Mouse (Mus musculus) hindbrain, embryonic 15.5 days (tissue): ENCODE measurements around the gene Ccdc88c. TPM values are rescaled to one million over a fixed set of nuclear protein-coding genes. Genes with fewer than 3 reads are reported as not detected.

Experiments
- ATAC-seq: fragments of 200-750 bp; cut with Nextera tagmentation; 2 replicates; pipeline ENCODE4 v1.8.0; 2017; ENCODE audit warnings: low read depth, moderate number of reproducible peaks, moderate TSS enrichment; ENCODE audit not compliant: low FRiP score
- H3K27ac ChIP-seq: fragments of 300-500 bp; sonication (generic); replicated peaks from 2 replicates; pipeline ENCODE4 v1.5.1; 2015; ENCODE audit warnings: mild to moderate bottlenecking, inconsistent platforms
- H3K27me3 ChIP-seq: fragments of 300-500 bp; sonication (generic); 2 replicates; pipeline ENCODE4 v1.6.1; 2015; ENCODE audit warnings: control low read depth, inconsistent platforms
- H3K36me3 ChIP-seq: fragments of 300-500 bp; sonication (generic); 2 replicates; pipeline ENCODE4 v1.6.1; 2015; ENCODE audit warnings: control low read depth, inconsistent platforms
- H3K4me1 ChIP-seq: fragments of 300-500 bp; sonication (generic); replicated peaks from 2 replicates; pipeline ENCODE4 v1.6.1; 2015; ENCODE audit warnings: control low read depth, inconsistent platforms
- H3K4me2 ChIP-seq: fragments of 300-500 bp; sonication (generic); 2 replicates; pipeline ENCODE4 v1.6.1; 2015; ENCODE audit warnings: moderate library complexity, mild to moderate bottlenecking, inconsistent platforms
- H3K4me3 ChIP-seq: fragments of 300-500 bp; sonication (generic); 2 replicates; pipeline ENCODE4 v1.5.1; 2015; ENCODE audit warnings: mild to moderate bottlenecking, inconsistent platforms
- H3K9ac ChIP-seq: fragments of 300-500 bp; sonication (generic); 2 replicates; pipeline ENCODE4 v1.6.1; 2015; ENCODE audit warnings: inconsistent platforms
- H3K9me3 ChIP-seq: fragments of 300-500 bp; sonication (generic); 2 replicates; pipeline ENCODE4 v1.6.1; 2016; ENCODE audit warnings: control low read depth, inconsistent platforms
- WGBS: fragments of 180-500 bp; shearing (Covaris S2); methylation state at CpG from one replicate; pipeline ENCODE4 v1.1.7; 2015; 5-methylcytosine and 5-hydroxymethylcytosine counted together
- polyA plus RNA-seq: library from polyadenylated mRNA; unstranded; fragments of >200 nt; fragmentation: Nextera tagmentation; extraction: Ambion mirVana; gene quantifications from 2 replicates; pipeline ENCODE4 v1.2.1, GENCODE M21; 2015

Ccdc88c gene
- polyA plus RNA-seq, 1 experiment from 2014 or later = 11.8 TPM

DNA sequence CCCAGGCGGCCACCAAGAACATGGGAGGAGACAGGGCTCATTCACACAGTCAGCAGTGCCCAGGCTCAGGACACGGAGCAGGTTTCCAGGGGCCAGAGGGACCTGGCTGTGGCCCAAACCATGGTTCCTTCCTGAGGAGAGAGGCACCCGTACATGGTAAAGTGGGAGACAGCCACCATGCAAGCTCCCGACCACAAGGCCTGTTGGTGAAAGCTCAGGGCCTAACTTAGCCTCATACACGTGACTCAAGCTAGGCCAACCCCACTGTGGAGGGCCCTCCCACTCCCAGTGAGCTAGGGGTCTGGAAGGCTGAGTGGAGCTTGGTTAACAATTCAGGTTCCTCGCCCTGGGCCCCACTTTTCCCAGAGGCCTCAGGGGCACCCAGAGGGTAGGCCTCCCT, 150.9 kb downstream of the Ccdc88c start:
- Histone ChIP-seq H3K27ac (no peak overlapping the region), H3K27me3 (no peaks in the 10 kb centered on the region), H3K36me3 (no peaks in the 10 kb centered on the region), H3K9me3 (no peaks in the 10 kb centered on the region), H3K4me2 (no peak overlapping the region), H3K9ac (no peak overlapping the region), H3K4me1 (no peaks in the 10 kb centered on the region), H3K4me3 (no peak overlapping the region)
- 0 out of 2 replicates have a peak, but pooled peaks have one; percentile 11 for ATAC-seq
- 83% methylated on average over 6 of the region's 6 CpGs for WGBS

GRCm38 (mm10) chr12:100875960-100876359, 152.9 kb downstream of the Ccdc88c start:
- H3K4me1 ChIP-seq = no peaks in the 10 kb centered on the region
- ATAC-seq = no peak

GRCm38 (mm10) chr12:100875553-100875952, 153.3 kb downstream of the Ccdc88c start:
- H3K9ac ChIP-seq = no peak overlapping the region
- no peak for ATAC-seq
- no peak overlapping the region for H3K27ac ChIP-seq
- no peak overlapping the region for H3K4me3 ChIP-seq
- no peaks in the 10 kb centered on the region for H3K27me3 ChIP-seq
- H3K4me1 ChIP-seq = no peaks in the 10 kb centered on the region
- no peaks in the 10 kb centered on the region for H3K9me3 ChIP-seq
- H3K4me2 ChIP-seq = no peak overlapping the region
- no peaks in the 10 kb centered on the region for H3K36me3 ChIP-seq
- whole genome bisulfite sequencing = 72% methylated on average over 3 of the region's 3 CpGs

More at GRCm38 (mm10) chr12:100875960-100876359, 152.9 kb downstream of the Ccdc88c start:
- WGBS = 75% methylated on average over 6 of the region's 6 CpGs
- no peaks in the 10 kb centered on the region for H3K9me3 ChIP-seq
- H3K4me2 ChIP-seq = no peak overlapping the region
- no peak overlapping the region for H3K27ac ChIP-seq
- H3K4me3 ChIP-seq = no peak overlapping the region
- H3K36me3 ChIP-seq = no peaks in the 10 kb centered on the region
- no peaks in the 10 kb centered on the region for H3K27me3 ChIP-seq
- H3K9ac ChIP-seq = no peak overlapping the region

DNA sequence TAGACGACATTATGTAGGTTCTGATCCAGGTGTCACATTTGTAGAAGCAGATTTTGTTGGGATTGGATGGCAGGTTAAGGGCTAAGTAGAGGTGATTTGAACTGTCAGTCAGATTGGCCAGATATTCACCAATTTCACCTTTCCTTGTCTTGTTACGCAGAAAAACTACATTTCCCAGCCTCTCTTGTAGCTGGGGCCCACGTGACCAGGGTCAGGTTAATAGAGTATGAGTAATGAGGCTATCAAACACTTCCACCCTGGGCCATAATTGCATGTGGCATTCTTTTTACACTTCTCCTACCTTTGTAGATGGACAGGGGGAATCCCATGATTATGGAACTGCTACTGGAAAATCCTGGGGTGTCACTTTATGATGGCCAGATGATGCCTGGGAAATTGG, 155.2 kb downstream of the Ccdc88c start:
- no peak overlapping the region for H3K4me2 ChIP-seq
- H3K9me3 ChIP-seq = no peaks in the 10 kb centered on the region
- ATAC-seq = no peak
- no peaks in the 10 kb centered on the region for H3K36me3 ChIP-seq
- H3K27me3 ChIP-seq = no peaks in the 10 kb centered on the region
- H3K4me1 ChIP-seq = no peaks in the 10 kb centered on the region
- H3K9ac ChIP-seq = no peak overlapping the region
- WGBS = 78% methylated on average over 3 of the region's 3 CpGs
- no peak overlapping the region for H3K4me3 ChIP-seq
- no peak overlapping the region for H3K27ac ChIP-seq

GRCm38 (mm10) chr12:100871841-100872240, 157.0 kb downstream of the Ccdc88c start:
- H3K9ac ChIP-seq = no peak overlapping the region
- H3K4me1 ChIP-seq = no peaks in the 10 kb centered on the region
- H3K36me3 ChIP-seq = no peaks in the 10 kb centered on the region
- no peak overlapping the region for H3K27ac ChIP-seq
- no peaks in the 10 kb centered on the region for H3K27me3 ChIP-seq
- no peak overlapping the region for H3K4me3 ChIP-seq
- H3K4me2 ChIP-seq = no peak overlapping the region
- 81% methylated on average over 2 of the region's 2 CpGs for WGBS
- no peak for ATAC-seq
- no peaks in the 10 kb centered on the region for H3K9me3 ChIP-seq

GRCm38 (mm10) chr12:100871234-100871633, 157.6 kb downstream of the Ccdc88c start:
- H3K4me3 ChIP-seq = no peak overlapping the region
- H3K27me3 ChIP-seq = no peaks in the 10 kb centered on the region
- no peaks in the 10 kb centered on the region for H3K36me3 ChIP-seq
- no peak overlapping the region for H3K27ac ChIP-seq
- no peak for ATAC-seq
- H3K9ac ChIP-seq = no peak overlapping the region
- H3K4me1 ChIP-seq = no peaks in the 10 kb centered on the region
- 93% methylated on average over 6 of the region's 6 CpGs for WGBS
- no peak overlapping the region for H3K4me2 ChIP-seq
- no peaks in the 10 kb centered on the region for H3K9me3 ChIP-seq

- 63% methylated on average over 4 of the region's 4 CpGs for WGBS
- Histone ChIP-seq H3K4me1 (0 out of 2 replicates have a peak, but pooled peaks cover 8% of the 10 kb centered on the region), H3K4me3 (no peak overlapping the region), H3K9ac (no peak overlapping the region), H3K9me3 (no peaks in the 10 kb centered on the region), H3K27me3 (no peaks in the 10 kb centered on the region), H3K4me2 (no peak overlapping the region), H3K27ac (no peak overlapping the region), H3K36me3 (no peaks in the 10 kb centered on the region)
- no peak for ATAC-seq
Measured at GRCm38 (mm10) chr12:100868049-100868622, 160.7 kb downstream of the Ccdc88c start.

GRCm38 (mm10) chr12:100867097-100867496, 161.8 kb downstream of the Ccdc88c start:
- no peak for ATAC-seq
- WGBS = 89% methylated on average over 8 of the region's 8 CpGs

DNA sequence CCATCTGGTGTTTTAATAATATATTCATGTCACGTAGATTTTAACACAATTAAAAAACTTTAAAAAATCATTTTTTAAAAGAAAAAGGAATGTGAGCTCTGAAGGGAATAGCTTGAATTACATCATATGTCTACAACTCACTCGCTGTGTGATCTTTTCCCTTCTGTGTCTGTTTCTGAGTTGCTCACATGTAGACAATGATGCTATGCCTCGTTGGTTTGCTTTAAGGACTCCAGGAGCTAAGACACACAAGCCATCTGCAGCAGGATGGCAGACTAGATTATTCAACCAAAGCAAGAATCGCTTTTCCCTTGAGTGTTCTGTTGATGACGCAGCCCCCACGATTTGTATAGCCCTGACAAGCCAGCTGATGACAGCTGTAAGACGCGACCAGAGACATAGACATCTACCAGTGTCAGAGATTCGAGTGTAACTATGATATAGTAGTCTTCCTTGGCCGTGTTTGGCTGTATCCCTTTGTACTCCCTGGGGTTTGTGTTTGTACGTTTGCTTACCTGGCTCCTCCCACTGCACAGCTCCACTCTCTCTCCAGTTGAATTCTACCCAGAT, 163.3 kb downstream of the Ccdc88c start:
- H3K27ac ChIP-seq = no peak overlapping the region
- no peak overlapping the region for H3K4me2 ChIP-seq
- H3K9ac ChIP-seq = no peak overlapping the region
- WGBS = 55% methylated on average over 11 of the region's 11 CpGs
- H3K4me1 ChIP-seq = 0 out of 2 replicates have a peak, but pooled peaks cover 8% of the 10 kb centered on the region
- no peaks in the 10 kb centered on the region for H3K27me3 ChIP-seq
- H3K36me3 ChIP-seq = no peaks in the 10 kb centered on the region
- H3K4me3 ChIP-seq = no peak overlapping the region
- no peak for ATAC-seq
- H3K9me3 ChIP-seq = no peaks in the 10 kb centered on the region

More at GRCm38 (mm10) chr12:100867097-100867496, 161.8 kb downstream of the Ccdc88c start:
- H3K4me3 ChIP-seq = no peak overlapping the region
- no peaks in the 10 kb centered on the region for H3K9me3 ChIP-seq
- no peak overlapping the region for H3K9ac ChIP-seq
- no peak overlapping the region for H3K27ac ChIP-seq
- no peak overlapping the region for H3K4me2 ChIP-seq
- no peaks in the 10 kb centered on the region for H3K27me3 ChIP-seq
- 0 out of 2 replicates have a peak, but pooled peaks cover 8% of the 10 kb centered on the region for H3K4me1 ChIP-seq
- no peaks in the 10 kb centered on the region for H3K36me3 ChIP-seq

DNA sequence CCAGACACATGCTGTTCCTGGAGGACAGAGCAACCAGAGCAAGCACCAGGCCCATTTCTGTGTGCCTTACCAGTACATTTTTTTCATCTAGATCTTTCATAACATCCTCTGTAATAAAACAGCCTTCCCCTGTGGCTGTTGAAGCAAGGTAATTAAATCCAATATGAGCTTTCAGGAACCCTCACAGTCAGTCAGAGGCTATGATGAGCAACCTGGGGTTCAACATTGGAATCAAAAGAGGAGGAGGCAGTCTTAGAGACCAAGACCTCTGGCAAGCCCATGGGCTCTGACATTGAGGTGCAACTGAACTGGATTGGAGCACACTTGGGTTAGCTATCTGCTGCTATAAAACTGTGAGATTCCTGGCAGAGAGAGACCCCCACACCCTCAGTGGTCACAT, 163.8 kb downstream of the Ccdc88c start:
- Histone ChIP-seq H3K4me1 (0 out of 2 replicates have a peak, but pooled peaks cover 8% of the 10 kb centered on the region), H3K4me3 (no peak overlapping the region), H3K9ac (no peak overlapping the region), H3K9me3 (no peaks in the 10 kb centered on the region), H3K4me2 (no peak overlapping the region), H3K27me3 (no peaks in the 10 kb centered on the region), H3K36me3 (no peaks in the 10 kb centered on the region), H3K27ac (no peak overlapping the region; the same call in 1 of the 2 replicates)
- no peak for ATAC-seq

DNA sequence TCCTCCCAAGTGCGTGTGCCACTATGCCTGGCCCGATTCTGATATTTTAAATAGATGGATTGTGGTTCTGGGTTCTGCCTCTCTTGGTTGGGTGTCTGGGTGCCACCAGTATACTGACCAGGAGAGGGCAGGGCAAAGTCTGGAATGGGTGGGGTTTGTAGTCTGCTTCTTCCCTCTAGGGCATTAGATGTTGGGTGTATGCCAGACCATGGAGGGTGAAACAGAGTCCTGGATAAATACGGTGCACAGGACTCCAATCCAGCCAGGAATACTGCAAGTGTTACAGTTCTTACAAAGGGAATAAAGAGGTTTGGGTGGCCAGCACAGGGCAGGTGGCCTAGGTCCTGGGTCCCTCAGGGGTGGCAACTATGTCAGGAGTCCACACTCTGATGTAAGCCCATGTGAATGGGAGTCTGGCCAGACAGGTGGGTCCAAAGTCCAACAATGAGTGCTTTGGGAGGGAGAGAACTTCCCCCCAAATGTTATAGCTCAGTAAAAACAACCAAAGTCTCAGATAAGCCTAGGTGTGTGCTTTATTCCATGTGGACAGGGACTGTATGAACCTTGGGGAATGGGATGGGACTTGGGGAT, 165.9 kb downstream of the Ccdc88c start:
- Histone ChIP-seq H3K9ac (no peak overlapping the region), H3K27ac (no peak overlapping the region)
- 95% methylated on average over 3 of the region's 3 CpGs for whole genome bisulfite sequencing

DNA sequence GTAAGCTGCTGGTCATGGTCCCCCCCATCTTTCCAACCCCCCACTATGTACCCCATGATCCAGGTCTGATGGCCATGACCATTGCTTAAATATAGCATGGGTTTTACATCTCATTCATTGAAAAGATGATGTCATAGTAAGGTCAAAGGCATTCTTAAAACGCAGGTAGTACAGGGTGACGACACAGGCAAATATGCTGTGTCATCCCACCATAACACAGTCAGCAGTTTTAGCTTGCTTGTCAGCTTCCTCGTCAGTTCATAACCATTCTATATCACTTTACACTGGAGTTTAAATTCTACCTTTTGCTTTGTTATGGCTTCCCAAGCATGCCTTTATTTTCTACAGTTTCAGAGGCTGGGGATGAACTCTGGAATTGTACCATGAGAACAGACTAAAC, 166.6 kb downstream of the Ccdc88c start:
- no peaks in the 10 kb centered on the region for H3K27me3 ChIP-seq
- WGBS = 89% methylated on average over 3 of the region's 3 CpGs
- H3K4me1 ChIP-seq = 0 out of 2 replicates have a peak, but pooled peaks cover 8% of the 10 kb centered on the region
- H3K9me3 ChIP-seq = no peaks in the 10 kb centered on the region
- no peak for ATAC-seq
- no peak overlapping the region for H3K27ac ChIP-seq
- no peak overlapping the region for H3K4me2 ChIP-seq
- H3K4me3 ChIP-seq = no peak overlapping the region
- H3K36me3 ChIP-seq = no peaks in the 10 kb centered on the region
- H3K9ac ChIP-seq = no peak overlapping the region

More for the DNA sequence above, 165.9 kb downstream of the Ccdc88c start:
- Histone ChIP-seq H3K4me2 (no peak overlapping the region), H3K4me3 (no peak overlapping the region), H3K27me3 (no peaks in the 10 kb centered on the region), H3K4me1 (0 out of 2 replicates have a peak, but pooled peaks cover 8% of the 10 kb centered on the region), H3K36me3 (no peaks in the 10 kb centered on the region), H3K9me3 (no peaks in the 10 kb centered on the region)
- no peak for ATAC-seq
